Mouse (Mus musculus) cerebellum, postnatal 14 days (tissue): ENCODE measurements at regions not wholly inside any gene's neighbourhood (a gene's known extent, or its start where the extent isn't known, plus 50 kb on each side); places are given as distances from the start of the nearest gene placed in this dataset.
A peak's percentile ranks its signal among the peaks of the same experiment; 100 is the strongest.

Source experiments
- DNase-seq, 2 experiments: peaks; one replicate each; pipeline ENCODE4 v3.0.0; 2021; ENCODE audit warnings: mixed read lengths in 2 of 2

DNA sequence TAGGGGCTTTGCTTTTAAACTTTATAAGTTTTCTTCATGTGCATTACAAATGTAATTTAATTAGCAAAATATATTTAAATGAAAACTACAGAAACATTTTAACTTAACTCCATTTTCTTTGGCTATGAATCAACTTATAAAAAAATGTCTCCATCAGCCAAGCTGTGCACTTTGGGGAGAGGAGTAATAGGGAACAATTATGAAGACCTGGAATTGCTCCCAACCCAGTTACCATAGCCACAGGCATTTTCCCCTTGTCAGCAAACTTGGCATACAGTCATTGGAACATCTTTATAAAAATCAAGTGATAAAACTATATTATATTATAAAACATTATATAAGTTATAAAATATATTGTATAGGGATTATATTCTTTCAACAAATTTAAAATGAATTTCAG is 65.0 kb downstream of the Atxn7l3b start:
- DNase-seq, result no peak

DNA sequence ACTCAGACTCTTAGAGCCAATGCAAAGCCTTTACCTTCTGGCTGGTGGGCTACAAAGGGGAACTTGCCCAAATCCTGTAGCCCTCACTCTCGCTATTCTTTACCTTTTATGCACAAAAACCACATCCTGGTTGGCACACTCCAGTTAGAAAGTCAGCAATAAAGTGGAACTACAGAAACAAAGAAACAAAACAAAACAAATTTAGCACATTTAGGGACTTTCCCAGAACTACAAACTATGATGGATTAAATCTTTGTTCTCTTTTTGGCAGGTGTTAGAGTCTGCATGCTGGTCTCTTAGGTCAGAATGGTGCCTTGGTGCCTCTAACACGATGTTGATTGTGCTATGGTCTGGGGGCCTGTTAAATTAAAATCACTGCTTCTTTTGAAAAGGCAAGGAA is 65.4 kb downstream of the Atxn7l3b start:
- no peak for DNase-seq

DNA sequence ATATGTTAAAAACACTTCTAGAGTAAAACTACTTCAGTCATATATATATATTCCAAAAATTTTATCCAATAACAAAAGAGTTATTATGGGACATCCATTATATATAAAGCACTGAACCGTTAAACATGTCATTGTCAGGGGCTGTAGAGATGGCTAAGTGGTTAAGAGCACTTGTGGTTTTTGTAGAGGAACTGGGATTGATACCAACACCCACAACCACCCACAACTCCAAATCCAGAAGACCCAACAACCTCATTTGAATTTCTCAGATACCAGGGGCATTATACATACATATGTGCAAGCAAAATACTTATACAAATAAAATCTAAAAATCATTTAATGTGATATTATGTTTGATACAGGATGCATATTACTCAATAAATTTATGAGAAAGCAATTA is 76.8 kb downstream of the Atxn7l3b start:
- no peak for DNase-seq

DNA sequence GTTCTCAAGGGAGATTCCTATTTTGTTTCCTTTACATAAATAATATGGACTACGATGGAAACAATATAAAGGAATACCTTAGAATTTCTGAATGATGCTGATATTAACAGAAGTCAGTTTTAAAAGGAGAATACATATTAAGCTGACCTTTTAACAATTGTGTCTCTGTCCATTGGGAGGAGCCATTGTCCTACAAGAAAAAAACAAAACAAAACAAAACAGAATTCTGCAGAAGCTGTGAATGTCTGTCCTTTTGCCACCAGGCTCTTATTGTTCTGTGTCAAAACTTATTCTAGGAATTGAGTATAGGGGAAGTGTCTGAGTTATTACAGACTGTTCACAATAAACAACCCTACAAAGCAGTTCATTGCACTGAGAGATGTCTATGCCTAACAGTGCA is 82.6 kb downstream of the Atxn7l3b start:
- no peak for DNase-seq

DNA sequence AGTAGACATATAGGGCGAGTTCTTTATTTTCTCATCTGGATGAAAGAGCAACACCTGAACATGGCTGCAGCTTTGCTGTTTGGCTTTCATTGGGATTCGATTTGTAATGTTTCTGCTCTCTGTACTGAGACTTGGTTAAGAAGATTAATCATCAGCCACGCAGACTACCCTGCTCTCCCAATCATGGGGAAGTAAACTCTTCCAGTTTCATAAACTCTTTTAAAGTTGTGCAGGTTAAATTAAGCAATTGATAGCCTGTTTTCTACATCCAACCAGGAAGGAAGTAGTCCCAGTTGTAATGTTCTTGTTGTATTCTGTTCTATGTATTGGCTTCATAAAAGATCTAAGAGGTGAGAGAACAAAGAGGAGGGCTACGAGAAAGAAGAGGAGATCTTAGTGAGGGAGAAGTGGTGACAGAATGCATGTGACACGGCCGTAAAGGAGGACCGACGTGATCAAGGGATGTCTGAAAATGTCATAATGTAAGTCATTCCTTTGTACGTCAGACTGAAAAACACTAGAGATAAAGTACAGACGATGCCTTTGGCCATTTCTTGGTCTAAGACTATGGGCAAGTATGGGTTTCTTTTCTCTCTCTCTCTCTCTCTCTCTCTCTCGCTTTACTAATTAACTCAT is 91.3 kb downstream of the Atxn7l3b start:
- DNase-seq, result no peak

DNA sequence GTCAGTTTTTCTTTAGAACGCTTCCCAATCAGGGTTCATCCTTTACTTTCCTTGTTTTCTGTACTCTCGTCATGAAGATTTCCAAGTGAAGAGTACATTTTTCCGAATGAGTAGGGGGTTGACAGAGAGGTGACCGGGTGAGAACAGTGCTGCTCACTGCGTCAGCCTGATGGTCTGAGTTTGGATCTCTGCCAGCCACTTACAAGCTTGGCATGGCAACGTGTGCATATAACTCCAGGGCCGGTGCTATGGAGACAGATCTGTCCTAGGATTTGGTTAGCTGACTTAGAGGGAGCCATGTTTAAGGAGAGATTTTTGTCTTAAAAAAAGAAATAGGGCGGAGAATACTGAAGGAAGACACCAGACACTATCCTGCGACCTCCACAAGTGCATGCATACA is 92.8 kb downstream of the Atxn7l3b start:
- DNase-seq, result peak; percentile 15 to 25

DNA sequence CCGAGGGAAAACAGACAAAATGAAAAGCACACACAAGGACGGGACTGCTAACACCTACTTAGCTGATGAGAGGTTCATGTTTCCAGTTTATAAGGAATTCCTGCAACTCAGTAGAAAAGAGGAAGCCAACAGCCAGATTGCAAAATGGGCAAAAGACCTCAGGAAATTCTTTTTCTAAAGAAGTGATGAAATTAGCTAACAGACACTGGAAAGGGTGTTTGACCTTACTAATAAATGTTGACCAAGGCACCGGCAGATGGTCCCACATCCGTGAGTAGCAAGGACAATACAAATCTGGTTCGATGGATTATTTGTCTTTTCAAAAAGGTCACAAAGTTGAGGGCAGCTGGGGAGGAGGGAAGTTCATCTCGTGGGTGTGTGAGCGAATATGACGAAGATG is 93.3 kb downstream of the Atxn7l3b start:
- DNase-seq, result no peak

DNA sequence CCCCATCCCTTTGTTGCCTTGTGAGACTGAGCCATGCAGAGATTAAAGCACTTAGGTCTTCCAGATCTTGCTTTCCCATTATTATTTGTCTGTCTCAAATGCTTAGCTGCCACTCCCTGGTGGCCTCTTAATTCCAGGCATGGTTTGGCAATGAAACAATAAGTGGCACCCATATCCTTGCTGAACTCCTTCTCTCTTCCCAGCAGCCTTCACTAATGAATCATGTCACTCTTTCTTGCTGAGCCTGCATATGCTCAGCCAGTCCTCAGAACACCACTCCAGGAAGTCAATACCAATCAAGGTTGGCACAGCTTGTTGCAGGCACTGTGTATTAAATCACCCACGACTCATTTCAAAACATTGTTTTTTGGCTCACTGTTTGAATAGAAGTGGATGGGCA is 118.6 kb downstream of the Atxn7l3b start:
- no peak for DNase-seq

DNA sequence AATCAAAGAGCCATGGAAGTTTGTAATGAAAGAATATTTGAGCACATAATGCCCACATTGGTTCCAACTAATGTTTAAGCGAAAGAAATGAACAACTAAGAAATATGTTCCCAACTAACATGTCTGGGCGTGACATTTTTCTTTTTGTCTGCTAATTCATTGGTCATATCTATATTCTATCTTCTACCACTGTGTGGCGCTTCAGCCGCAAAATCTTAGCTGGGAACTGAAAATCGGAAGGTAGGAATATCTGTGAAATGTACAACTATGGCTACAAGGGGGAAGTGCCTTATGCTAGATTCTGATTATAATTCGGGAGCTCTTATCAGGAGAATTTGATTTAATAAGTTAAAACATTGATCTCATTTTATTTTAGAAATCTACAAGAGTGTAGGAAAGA is 125.2 kb downstream of the Atxn7l3b start:
- peak; percentile 21 to 33 for DNase-seq

DNA sequence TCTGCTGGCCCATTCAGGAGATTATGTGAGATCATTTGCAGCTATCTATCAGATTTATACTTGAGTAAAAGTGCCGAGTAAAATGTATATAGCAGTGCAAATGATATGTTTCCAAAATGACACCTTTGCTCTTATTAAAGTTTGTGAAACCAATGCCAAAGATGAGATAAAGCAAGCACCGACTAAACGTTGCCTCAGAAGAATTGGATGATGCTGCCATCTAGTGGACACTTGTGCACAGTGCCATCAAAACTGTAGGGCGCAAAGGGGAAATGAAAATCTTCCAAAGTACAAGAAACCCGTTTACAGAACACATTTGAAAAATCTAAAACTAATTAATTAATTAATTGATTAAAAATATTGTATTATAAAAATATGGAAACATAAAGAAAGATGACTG is 127.2 kb downstream of the Atxn7l3b start:
- DNase-seq, result peak; percentile 58 to 61

DNA sequence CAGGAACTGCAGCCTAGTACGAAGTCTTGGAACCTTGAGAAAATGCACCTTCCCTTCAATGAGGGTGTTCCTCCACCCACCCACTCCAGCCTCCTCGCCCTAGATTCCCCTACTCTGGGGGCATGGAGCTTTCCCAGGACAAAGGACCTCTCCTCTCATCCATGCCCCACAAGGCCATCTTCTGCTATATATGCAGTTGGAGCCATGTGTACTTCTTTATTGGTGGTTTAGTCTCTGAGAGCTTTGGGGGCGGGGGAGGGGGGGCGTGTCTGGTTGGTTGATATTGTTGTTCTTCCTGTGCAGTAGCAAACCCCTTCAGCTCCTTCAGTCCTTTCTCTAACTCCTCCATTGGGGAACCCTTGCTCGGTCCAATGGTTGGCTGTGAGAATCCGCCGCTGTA is 130.2 kb downstream of the Atxn7l3b start:
- DNase-seq, result no peak

DNA sequence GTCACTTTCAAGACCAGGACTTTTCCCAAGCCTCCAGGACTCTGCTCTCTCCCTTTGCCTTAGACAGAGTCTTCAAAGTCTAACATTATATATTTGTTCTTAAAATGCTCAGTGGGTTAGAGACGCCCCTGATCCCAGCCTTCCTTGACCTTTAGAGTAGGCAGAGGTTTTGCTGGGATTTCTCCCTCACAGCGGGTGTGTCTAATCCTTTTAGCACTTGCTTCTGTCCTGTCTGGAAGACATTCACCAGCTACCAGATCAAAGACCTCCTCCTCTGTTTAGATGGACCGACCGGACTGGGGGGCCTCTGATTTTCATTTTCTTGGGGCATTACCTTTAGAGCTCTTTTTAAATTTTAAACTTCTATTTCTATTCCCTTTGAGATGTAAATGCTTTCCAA is 130.7 kb downstream of the Atxn7l3b start:
- no peak for DNase-seq

DNA sequence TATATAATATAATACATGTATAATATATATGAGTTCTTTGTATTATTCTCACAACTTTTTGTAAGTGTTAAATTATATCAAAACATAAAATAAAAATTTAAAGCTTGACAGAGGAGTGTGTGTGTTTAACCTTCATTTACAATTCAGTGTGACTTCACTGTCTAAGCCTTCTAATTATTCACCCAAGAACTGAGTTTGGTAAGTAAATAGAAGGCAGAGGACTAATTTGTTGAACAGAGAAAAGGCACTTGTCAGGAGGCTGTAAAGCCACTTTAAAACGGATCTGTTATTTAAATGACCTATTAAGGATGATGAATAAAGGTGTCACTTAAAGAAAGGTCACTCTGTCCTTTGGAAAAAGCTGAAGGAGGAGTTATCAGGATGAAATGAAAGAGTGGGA is 132.9 kb downstream of the Atxn7l3b start:
- DNase-seq, result no peak

DNA sequence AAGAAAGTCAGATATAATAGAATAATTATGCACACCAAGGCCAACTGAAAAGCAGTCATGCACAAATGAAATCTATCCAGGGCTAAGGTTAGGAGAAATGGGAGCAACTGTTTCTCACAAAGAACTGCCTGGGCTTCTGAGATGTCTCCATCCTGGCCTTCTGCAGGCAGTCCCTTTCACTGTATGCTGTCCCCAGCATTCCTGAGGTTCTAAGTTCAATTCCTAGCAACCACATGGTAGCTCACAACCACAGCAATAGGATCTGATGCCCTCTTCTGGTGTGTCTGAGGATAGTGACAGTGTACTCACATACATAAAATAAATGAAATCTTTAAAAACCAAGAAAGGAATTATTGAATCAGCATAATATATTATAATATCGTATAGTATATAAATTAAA is 133.3 kb downstream of the Atxn7l3b start:
- DNase-seq, result no peak

DNA sequence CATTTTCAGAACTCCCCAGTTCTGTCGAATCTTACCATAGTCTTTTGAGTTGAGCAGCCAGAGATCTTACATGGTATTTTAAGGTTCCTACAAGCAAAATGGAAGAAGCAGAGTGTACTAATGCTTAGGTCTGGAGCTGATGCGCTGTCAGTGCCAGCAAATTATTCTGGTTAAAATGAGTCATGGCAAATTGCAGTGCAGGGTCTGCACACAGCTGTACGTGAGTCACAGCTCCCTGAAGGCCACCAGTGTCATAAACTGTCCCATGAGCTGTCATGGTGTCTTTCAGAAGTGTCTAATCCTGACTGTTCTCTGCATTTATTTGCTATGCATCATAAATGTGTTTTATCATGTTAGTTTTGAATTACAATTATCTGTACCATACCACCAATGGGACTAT is 140.6 kb downstream of the Atxn7l3b start:
- no peak for DNase-seq

DNA sequence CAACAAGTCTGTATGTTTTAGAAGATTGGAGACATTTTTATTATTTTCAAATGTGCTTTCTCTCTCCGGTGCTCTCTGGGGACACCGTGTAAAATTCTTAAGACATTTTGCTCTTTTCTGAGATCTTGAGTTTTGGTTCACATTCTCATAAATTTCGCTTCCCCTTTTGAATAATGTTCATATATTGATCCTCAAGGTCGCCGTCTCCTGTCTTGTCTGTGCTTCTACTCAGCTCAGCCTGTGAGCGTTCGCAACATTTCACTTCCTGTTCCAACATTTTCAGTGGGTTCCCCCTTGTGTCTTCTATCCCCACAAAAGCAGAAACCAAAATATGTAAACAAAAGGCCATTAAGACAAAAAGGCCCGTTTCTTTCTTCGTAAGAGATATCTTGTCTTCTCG is 154.5 kb downstream of the Atxn7l3b start:
- DNase-seq, result no peak

DNA sequence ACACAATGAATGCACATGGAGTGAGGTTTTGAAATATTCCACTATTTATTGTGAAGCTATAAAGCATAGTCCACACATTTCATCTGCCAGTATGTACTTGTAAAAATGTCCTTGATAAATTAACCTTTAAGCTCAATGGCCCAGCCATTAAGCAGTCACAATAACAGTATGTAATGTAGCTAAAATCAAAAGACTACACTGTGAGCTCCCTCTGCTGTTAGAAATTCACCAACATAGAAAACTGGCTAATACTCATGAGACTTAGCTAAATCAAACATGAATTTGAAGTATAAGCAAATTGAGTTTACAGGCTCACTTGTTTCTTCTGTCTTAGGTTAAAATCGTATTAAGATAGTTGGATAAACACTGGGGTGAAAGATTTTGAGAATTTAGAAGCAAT is 182.1 kb downstream of the Atxn7l3b start:
- peak in 1 of 2 experiments; percentile 13 for DNase-seq

DNA sequence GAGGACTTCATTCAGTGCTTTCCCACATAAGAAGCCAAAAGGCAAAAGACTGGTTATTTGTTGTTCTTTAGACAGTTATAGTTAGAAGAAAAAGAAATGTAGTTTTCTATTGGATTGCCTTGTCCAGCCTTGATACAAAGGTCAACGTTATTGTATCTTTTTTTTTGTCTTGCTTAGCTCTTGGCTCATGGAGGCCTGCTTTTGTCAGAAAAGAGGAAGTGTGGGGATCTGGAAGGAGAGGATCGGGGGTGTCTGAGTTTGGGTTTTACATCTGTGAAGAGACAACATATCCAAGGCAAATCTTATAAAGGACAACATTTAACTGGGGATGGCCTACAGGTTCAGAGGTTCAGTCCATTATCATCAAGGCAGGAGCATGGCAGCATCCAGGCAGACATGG is 185.3 kb downstream of the Atxn7l3b start:
- no peak for DNase-seq

DNA sequence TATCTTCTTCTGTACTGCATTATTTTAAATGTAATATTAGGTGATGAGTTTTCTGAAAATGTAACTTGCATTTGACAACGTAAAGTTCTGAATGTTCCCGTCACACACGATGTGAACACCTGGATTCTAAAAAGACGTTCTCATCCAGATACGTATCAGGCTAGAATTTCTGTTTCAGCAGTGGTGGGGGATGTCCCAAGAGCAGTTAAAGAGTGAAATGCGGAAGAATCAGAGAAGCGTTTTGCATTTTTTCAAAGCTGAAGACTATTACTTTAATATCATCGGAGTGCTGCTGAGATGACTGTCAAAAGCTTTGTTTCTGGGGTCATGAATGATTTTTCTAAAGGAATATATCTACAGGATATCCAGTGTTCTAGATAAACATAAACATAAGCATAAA is 186.7 kb downstream of the Atxn7l3b start:
- DNase-seq, result no peak
